Mouse (Mus musculus): Measurements from ENCODE around the gene Svs3a.
"Not testable (repeated sequence)": the region's sequence is repeated elsewhere in the genome, so short reads cannot be mapped to it uniquely, and the experiment has no call there.

GRCm38 (mm10) chr2:164256540-164256939 lies 32.5 kb upstream of the Svs3a start, which contains the start of gene Svs3b:
- TF ChIP-seq CTCF (IDR thresholded peaks at IDR 0.05; ENCODE audit: low read depth, low read length); POLR2A (IDR thresholded peaks at IDR 0.05; ENCODE audit: borderline replicate concordance, low read depth, low read length): not testable (repeated sequence)

Measured in bone marrow macrophage, adult 2 months (primary cell).